Mouse (Mus musculus) midbrain, embryonic 11.5 days (tissue): ENCODE results near the gene Zfp282. TPM values are rescaled to one million over a fixed set of nuclear protein-coding genes. Genes with fewer than 3 reads are reported as not detected.

Experiments used
- ATAC-seq: fragments of 200-750 bp; cut with Nextera tagmentation; 2 replicates; pipeline ENCODE4 v1.8.0; 2017; ENCODE audit warnings: moderate TSS enrichment, moderate library complexity; ENCODE audit not compliant: low FRiP score
- DNase-seq: peaks from one replicate; pipeline ENCODE4 v3.0.0; 2015; ENCODE audit warnings: low spot score; ENCODE audit errors: missing footprints
- H3K27ac ChIP-seq: fragments of 300-500 bp; sonication (generic); 2 replicates; pipeline ENCODE4 v1.5.1; 2014; ENCODE audit warnings: low read depth, low read length
- H3K27me3 ChIP-seq: fragments of 300-500 bp; sonication (generic); 2 replicates; pipeline ENCODE4 v1.6.1; 2014; ENCODE audit warnings: mild to moderate bottlenecking, low read length, moderate library complexity, mixed read lengths; ENCODE audit not compliant: control insufficient read depth, insufficient read depth
- H3K36me3 ChIP-seq: fragments of 300-500 bp; sonication (generic); 2 replicates; pipeline ENCODE4 v1.6.1; 2014; ENCODE audit warnings: mild to moderate bottlenecking, low read length, moderate library complexity, mixed read lengths; ENCODE audit not compliant: control insufficient read depth, insufficient read depth
- H3K4me1 ChIP-seq: fragments of 300-500 bp; sonication (generic); 2 replicates; pipeline ENCODE4 v1.6.1; 2014; ENCODE audit warnings: low read length; ENCODE audit not compliant: control insufficient read depth, insufficient read depth
- H3K4me2 ChIP-seq: fragments of 300-500 bp; sonication (generic); 2 replicates; pipeline ENCODE4 v1.6.1; 2014; ENCODE audit warnings: mild to moderate bottlenecking, moderate library complexity
- H3K4me3 ChIP-seq: fragments of 300-500 bp; sonication (generic); 2 replicates; pipeline ENCODE4 v1.5.1; 2014; ENCODE audit warnings: low read depth, low read length
- H3K9ac ChIP-seq: fragments of 300-500 bp; sonication (generic); 2 replicates; pipeline ENCODE4 v1.6.1; 2014; ENCODE audit warnings: low read length
- H3K9me3 ChIP-seq: fragments of 300-500 bp; sonication (generic); 2 replicates; pipeline ENCODE4 v1.6.1; 2016; ENCODE audit warnings: low read length; ENCODE audit not compliant: control insufficient read depth
- WGBS: fragments of 180-500 bp; shearing (Covaris S2); extraction: QIAGEN DNeasy Blood & Tissue Kit; methylation state at CpG from one replicate; pipeline ENCODE4 v1.1.7; 2014; 5-methylcytosine and 5-hydroxymethylcytosine counted together
- polyA plus RNA-seq: library from polyadenylated mRNA; unstranded; fragments of >200 nt; fragmentation: Nextera tagmentation; extraction: Ambion mirVana; gene quantifications from 2 replicates; pipeline ENCODE4 v1.2.1, GENCODE M21; 2014

Zfp282 gene
- polyA plus RNA-seq, 1 experiment from 2014 or later = 13.6 TPM

GRCm38 (mm10) chr6:47878593-47878992 is 1.6 kb downstream of the Zfp282 start:
- peak overlapping the region; percentile 97 for H3K9ac ChIP-seq
- WGBS = 47% methylated on average over 3 of the region's 3 CpGs
- DNase-seq = peak; percentile 84
- peak overlapping the region; percentile 90 for H3K4me3 ChIP-seq
- peak overlapping the region; percentile 72 for H3K4me2 ChIP-seq
- ATAC-seq = no peak
- no peaks in the 10 kb centered on the region for H3K9me3 ChIP-seq
- H3K27ac ChIP-seq = no peak overlapping the region
- peaks cover 8% of the 10 kb centered on the region; the same call in 1 of the 2 replicates for H3K36me3 ChIP-seq
- H3K27me3 ChIP-seq = no peaks in the 10 kb centered on the region
- H3K4me1 ChIP-seq = peaks cover 8% of the 10 kb centered on the region

- DNase-seq = no peak
- H3K9me3 ChIP-seq = no peaks in the 10 kb centered on the region
- peak overlapping the region; percentile 97 for H3K9ac ChIP-seq
- peak overlapping the region; percentile 72 for H3K4me2 ChIP-seq
- H3K27me3 ChIP-seq = no peaks in the 10 kb centered on the region
- H3K27ac ChIP-seq = no peak overlapping the region
- H3K4me3 ChIP-seq = peak overlapping the region; percentile 90
- no peak for ATAC-seq
- H3K36me3 ChIP-seq = peaks cover 8% of the 10 kb centered on the region; the same call in 1 of the 2 replicates
- WGBS = 75% methylated on average over 4 of the region's 4 CpGs
- H3K4me1 ChIP-seq = peaks cover 8% of the 10 kb centered on the region
Measured at GRCm38 (mm10) chr6:47879049-47879716, 2.2 kb downstream of the Zfp282 start.

DNA sequence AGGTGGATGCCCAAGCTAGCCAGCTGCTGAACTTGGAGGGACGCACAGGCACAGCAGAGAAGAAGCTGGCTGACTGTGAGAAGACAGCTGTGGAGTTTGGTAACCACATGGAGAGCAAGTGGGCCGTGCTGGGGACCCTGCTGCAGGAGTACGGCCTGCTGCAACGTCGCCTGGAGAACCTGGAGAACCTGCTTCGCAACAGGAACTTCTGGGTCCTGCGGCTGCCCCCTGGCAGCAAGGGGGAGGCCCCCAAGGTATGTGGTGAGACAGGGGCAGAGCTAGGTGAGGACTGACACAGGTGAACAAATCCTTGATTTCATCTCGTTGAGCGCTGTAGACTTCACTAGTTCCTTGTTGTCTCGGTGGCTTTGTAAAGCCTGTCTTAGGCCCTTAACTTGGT is 3.2 kb downstream of the Zfp282 start:
- Histone ChIP-seq H3K4me1 (peaks cover 8% of the 10 kb centered on the region), H3K4me3 (no peak overlapping the region), H3K9me3 (no peaks in the 10 kb centered on the region), H3K27me3 (no peaks in the 10 kb centered on the region), H3K27ac (no peak overlapping the region), H3K36me3 (peaks cover 11% of the 10 kb centered on the region; the same call in 1 of the 2 replicates), H3K9ac (no peak overlapping the region), H3K4me2 (no peak overlapping the region)
- ATAC-seq (no peak), DNase-seq (no peak)
- WGBS = 94% methylated on average over 10 of the region's 10 CpGs

DNA sequence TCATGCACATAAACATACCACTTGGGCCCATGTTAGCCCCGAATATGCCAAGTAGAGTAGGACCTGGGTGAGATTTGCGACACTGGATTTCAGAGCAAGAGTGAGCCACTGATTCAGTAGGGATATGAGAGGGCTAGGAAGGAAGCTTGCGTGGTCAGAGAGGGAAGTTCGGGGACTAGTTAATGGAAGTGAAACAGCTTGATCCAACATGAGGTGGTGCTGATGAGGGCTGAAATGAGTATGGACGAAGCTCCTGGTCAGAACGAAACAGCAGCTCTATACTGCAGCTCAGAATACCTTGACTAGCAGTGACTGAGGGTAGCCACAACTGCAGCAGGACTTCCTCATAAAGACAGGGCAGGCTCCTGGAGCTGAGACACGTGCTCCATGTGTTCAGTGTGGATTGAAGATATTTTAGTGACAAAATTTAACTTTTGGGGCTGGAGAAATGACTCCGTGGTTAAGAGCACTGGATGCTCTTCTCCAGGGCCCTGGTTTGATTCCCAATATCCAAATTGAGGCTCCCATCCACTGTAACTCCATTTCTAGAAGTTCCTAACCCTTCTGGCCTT is 11.9 kb downstream of the Zfp282 start:
- no peak overlapping the region for H3K9ac ChIP-seq
- H3K4me2 ChIP-seq = no peak overlapping the region
- no peaks in the 10 kb centered on the region for H3K4me1 ChIP-seq
- H3K27ac ChIP-seq = no peak overlapping the region
- DNase-seq (no peak), ATAC-seq (no peak)
- H3K4me3 ChIP-seq = no peak overlapping the region
- 88% methylated on average over 8 of the region's 8 CpGs for WGBS
- no peaks in the 10 kb centered on the region for H3K27me3 ChIP-seq
- H3K9me3 ChIP-seq = no peaks in the 10 kb centered on the region
- H3K36me3 ChIP-seq = peaks cover 33% of the 10 kb centered on the region

GRCm38 (mm10) chr6:47899416-47899815 is 22.4 kb downstream of the Zfp282 start:
- no peak overlapping the region for H3K27ac ChIP-seq
- H3K4me3 ChIP-seq = no peak overlapping the region
- WGBS = 90% methylated on average over 6 of the region's 6 CpGs
- ATAC-seq = no peak
- H3K4me2 ChIP-seq = no peak overlapping the region
- H3K27me3 ChIP-seq = peaks cover 8% of the 10 kb centered on the region
- H3K9ac ChIP-seq = no peak overlapping the region
- no peaks in the 10 kb centered on the region for H3K4me1 ChIP-seq
- H3K9me3 ChIP-seq = no peaks in the 10 kb centered on the region
- DNase-seq = no peak
- peaks cover 6% of the 10 kb centered on the region for H3K36me3 ChIP-seq

DNA sequence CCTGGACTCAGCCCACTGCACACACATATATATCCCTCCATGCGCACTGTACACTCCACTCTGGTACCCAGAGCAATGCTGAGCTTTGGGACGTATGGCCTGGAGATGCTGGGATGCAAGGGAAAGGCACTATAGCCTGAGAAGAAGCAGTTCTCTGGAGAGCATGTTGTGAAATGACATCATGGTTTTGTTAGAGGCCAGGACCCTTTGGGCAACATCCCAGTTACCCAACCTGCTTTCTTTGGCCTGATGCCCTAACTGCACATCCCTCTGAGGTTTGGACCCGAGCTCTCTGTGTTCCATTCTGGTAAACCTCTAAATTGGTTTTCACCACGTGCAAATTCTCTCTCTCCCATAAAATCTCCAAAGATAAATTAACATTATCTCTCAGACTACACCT is 26.6 kb downstream of the Zfp282 start:
- Histone ChIP-seq H3K9me3 (no peaks in the 10 kb centered on the region), H3K27me3 (peaks cover 8% of the 10 kb centered on the region), H3K27ac (no peak overlapping the region), H3K4me3 (no peak overlapping the region), H3K4me1 (no peaks in the 10 kb centered on the region), H3K36me3 (peaks cover 15% of the 10 kb centered on the region), H3K4me2 (no peak overlapping the region), H3K9ac (no peak overlapping the region)
- ATAC-seq (no peak), DNase-seq (no peak)
- 84% methylated on average over 4 of the region's 4 CpGs for WGBS

DNA sequence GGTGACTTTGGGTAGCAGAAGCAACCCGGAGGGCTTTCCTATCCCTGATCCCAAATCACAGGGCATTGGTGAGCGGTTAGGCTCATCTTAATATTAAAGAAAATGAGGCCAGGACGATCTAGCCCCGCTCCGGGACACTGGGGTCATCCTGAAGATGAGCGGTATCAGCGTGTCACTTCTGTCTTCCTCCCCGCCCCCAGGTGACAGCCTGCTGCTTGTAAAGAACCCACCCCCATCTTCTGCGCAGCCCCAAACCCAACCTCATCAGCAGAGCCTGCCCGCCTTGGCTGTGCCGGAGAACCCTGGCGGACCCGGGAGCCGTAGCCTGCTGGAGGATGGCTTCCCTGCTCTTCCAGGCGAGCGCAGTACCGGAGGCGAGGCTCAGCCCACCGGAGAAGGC is 27.4 kb downstream of the Zfp282 start:
- Histone ChIP-seq H3K4me1 (no peaks in the 10 kb centered on the region), H3K9ac (no peak overlapping the region), H3K9me3 (no peaks in the 10 kb centered on the region), H3K4me3 (no peak overlapping the region), H3K27me3 (peaks cover 8% of the 10 kb centered on the region), H3K4me2 (no peak overlapping the region), H3K36me3 (peaks cover 15% of the 10 kb centered on the region), H3K27ac (no peak overlapping the region)
- ATAC-seq (no peak), DNase-seq (no peak)
- 23% methylated on average over 19 of the region's 19 CpGs for WGBS

GRCm38 (mm10) chr6:47904917-47905695 is 28.1 kb downstream of the Zfp282 start:
- ATAC-seq (peak; percentile 11; the same call in 1 of the 2 replicates), DNase-seq (no peak)
- no peaks in the 10 kb centered on the region for H3K9me3 ChIP-seq
- H3K36me3 ChIP-seq = peaks cover 15% of the 10 kb centered on the region
- no peak overlapping the region for H3K4me2 ChIP-seq
- H3K9ac ChIP-seq = no peak overlapping the region
- H3K27ac ChIP-seq = no peak overlapping the region
- peaks cover 8% of the 10 kb centered on the region for H3K27me3 ChIP-seq
- no peaks in the 10 kb centered on the region for H3K4me1 ChIP-seq
- 52% methylated on average over 44 of the region's 44 CpGs for WGBS
- H3K4me3 ChIP-seq = no peak overlapping the region

DNA sequence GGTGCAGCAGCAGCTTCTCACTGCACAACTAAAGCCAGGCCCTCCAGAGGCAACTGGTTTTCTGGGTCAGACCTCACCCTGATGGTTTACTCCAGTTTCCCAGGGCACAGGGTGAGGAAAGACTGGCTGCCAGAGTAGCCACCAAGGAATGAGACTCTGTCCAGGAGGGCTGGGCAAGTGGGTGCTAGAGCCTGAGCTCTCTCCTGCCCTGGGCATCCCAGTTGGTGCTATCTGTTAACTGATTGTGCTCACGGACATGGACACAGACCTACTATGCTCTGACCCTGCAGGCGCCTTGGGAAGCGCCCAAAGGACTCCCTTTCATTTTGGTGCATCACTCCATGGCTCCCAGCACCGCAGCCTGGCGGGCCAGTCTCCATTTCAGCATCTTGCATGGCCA is 29.3 kb downstream of the Zfp282 start:
- DNase-seq = no peak
- WGBS = 92% methylated on average over 5 of the region's 5 CpGs
- no peak overlapping the region for H3K4me3 ChIP-seq
- no peak overlapping the region for H3K27ac ChIP-seq
- no peak overlapping the region for H3K9ac ChIP-seq
- no peak for ATAC-seq
- H3K36me3 ChIP-seq = peaks cover 15% of the 10 kb centered on the region
- H3K4me1 ChIP-seq = no peaks in the 10 kb centered on the region
- peaks cover 8% of the 10 kb centered on the region for H3K27me3 ChIP-seq
- H3K4me2 ChIP-seq = no peak overlapping the region
- H3K9me3 ChIP-seq = no peaks in the 10 kb centered on the region
